Mouse (Mus musculus) testis, postnatal 14 days (tissue): ENCODE results near the gene Pcgf1.

Experiments
- DNase-seq: peaks from one replicate; pipeline ENCODE4 v3.0.0; 2021; ENCODE audit warnings: low spot score

Pcgf1 gene

GRCm38 (mm10) chr6:83077630-83078323 is at the start of gene Pcgf1:
Pcgf1 (plus strand) TSS chr6:83077869.
- DNase-seq = no peak

DNA sequence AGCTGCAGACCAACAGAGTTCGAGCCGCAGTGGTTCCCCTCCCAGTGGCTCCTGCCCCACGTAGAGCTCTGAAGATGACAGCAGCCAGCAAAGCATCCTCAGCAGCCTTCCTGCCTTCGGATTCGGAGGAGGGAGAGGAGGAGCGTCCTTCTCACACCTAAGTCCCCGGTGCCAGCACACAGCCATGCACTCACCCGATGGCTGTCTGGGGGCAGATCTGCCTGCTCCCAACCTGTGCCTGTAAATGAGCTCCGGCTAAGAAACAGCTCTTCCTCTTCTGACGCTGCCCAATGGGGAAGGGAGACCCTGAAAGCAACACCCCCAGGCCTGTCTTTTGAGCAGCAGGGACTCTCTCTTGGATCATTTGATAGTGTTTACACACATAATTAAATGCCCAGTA is 47.9 kb upstream of the Pcgf1 start:
- DNase-seq = no peak

DNA sequence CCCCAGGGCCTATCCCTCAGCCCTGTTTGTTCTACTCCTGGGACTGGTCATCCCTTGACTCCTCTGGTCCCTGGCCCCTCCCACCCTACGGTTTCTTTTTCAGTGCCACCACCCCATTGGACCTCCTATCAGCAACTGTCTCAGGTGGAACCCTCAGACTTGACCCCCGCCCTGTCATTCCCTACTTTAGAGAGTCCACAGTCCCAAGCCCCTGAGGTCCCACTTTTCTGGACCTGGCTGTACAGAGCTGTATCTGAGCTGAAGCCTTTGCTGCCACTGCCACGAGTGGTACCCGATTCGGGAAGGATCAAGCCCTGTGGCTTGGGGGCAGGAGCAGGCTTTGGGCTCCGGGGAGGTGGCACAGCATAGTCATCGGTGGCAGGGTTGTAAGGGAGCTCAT is 46.6 kb upstream of the Pcgf1 start:
- DNase-seq = no peak

DNA sequence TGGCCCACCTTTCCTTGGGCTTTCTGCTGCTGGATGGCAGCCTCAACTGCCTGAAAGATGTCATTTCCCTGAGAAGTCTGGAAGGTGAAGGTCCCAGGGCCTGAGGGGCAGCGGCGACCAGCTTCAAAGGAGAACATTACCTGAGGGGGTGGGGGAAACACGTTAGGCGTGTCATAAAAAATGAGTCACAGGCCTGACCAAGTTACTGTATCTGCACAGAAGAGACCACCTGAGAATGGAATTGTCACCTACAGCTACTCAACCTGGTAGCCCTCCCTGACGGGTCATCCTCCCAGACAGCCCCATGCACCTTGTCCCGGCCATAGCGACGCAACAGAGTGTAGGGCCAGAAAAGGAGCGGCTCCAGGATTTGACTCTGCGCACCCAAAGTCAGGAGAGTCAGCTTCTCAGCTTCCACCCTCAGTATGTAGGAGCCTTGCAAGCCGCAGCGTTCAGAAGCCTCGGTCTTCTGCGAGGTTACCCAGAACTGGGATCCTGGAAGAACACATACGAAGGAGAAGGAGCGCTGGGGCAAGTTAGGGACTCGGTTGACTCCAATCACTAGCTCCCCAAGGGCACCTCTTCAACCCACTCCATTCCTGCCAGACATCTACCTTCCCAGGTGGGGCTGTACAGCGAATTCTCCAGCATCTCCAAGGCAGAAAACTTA is 45.6 kb upstream of the Pcgf1 start:
- DNase-seq = no peak

GRCm38 (mm10) chr6:83032769-83033191 is 44.9 kb upstream of the Pcgf1 start:
- DNase-seq = no peak

DNA sequence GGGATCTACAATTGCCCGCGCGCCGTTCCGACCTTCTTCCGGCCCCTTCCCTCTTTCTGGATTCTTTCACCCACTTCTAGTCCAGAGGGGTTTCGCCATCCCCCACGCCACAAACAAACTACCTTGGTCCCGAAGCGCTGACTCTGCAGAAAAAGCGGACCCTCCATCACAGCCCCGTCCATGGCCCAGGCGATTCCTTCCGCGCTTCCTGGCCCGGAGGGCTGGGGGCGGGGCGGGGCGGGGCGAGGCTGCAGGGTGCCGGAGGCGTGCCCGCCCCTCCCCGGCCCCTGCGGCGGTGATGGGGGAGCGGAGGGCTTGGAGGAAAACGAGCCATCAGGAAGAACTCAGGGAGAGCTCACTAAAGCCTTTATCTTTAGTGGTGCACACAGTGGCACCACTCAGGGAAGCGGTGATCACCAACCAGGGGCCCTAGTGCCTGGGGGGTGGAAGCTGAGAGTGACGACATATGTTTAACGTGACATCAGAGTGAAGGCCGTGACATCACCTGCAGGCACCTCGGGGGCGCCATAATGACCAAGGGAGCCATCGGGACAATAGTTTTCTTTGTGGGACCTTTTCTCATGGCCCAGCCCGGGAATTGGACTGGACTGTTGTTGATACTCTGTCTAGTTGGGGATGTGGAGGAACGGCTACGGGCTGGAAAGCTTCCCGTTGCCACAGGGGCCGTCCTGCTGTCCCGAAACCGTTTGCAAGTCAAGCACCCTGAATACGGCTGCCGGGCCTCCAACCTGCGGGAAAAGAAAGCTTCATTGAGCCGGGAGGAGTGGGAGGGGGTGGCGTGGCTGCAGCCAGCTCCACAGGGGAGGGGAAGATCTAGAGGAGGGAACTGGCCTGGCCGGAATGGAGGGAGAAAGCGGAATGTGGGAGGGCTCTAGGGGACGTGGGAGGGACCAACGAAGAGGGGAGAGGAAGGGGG is 44.2 kb upstream of the Pcgf1 start, which contains the start of the genes Dok1 and Loxl3:
Dok1 (minus strand) TSS at position 223 of the 937 bp plus-strand sequence.
Loxl3 (plus strand) TSS at position 925 of the 937 bp plus-strand sequence.
- DNase-seq = peak; percentile 74

DNA sequence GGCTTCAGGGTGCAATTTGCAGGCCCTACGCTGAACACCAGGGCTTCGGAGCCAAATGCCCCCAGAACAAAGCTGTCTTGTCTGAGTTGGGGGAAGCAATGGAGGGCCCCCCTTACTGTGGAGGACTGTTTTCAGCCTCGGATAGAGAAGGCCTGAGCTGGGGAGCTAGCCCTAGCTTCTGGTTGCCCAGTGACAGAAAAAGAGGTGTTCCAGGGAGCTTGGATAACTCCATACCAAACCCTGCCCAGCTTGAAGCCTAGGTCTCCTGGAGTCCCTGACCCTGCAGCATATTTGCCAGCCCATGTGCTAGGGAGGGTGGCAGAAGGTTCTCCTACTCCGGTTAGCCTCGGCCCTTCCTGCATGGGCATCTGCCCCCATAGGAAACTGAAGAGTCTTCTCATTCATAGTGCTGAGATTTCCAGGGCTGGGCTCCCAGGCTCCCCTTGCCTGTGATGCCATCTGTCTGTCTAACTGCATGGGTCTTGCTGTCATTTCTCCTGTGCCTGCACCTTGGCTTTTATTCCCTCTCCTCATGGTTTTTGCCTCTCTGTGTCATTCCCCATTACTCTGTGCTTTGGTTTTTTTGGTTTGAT is 43.1 kb upstream of the Pcgf1 start:
- DNase-seq = no peak

GRCm38 (mm10) chr6:83037188-83037587 is 40.5 kb upstream of the Pcgf1 start:
- DNase-seq = no peak

- peak; percentile 86 for DNase-seq
Measured at GRCm38 (mm10) chr6:83038496-83039012, 39.1 kb upstream of the Pcgf1 start.

DNA sequence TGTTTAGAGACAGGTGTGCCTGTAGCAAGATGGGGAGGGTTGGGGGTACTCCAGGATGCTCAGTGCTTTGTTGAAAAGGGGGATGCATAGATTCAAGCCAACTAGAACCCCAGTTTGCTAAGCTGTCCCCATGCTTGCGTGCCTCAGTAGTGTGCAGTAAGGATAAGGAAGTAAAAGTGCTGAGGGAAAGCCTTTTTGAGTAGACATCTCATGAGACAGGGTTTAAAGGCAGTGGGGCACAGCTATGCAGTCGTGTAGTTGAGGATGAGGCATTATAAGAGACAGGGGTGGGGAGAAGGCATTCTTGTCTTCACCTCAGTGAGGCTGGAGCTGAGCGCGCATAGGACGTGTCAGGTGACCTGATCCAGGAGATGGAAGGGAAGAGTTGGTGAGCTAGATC is 37.1 kb upstream of the Pcgf1 start:
- DNase-seq = no peak

DNA sequence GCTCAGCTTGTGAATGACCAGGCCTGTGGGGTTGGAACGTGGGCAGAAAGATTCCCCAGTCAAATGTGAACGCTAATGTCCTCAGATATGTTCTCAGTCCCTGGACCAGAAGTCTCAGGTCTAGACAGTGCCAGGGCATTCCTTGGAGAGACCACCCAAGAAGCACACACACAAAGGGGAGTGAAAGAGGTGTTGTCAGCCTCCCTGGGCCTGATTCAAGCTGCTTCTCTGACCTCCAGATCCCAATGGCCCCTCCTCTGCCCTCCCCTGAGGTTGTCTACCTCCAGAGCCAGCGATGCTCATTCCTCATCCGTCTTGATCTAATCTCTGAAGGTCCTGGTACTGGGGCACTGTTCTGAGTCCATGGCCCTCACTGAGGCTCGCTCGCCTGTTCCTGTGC is 34.1 kb upstream of the Pcgf1 start:
- DNase-seq = no peak

DNA sequence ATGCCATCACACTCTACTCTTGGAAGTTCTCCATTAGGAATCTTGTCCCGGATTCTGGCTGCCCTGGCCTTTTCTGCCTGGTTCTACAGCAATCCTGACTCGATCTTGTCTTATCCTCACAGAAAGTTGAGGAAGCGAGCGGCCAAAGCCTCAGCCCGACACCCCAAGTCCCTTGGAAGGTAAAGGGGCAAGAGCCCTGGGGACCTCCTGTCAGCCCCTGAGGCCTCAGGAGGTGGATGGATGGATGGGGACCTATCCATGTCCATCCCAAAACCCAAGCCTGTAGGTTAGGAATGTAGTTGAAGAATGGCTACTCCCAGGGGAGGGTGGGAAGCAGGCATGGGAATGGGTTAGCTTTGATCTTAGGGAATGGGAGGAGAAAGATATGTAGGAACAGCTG is 33.7 kb upstream of the Pcgf1 start:
- no peak for DNase-seq

- DNase-seq = no peak
Measured at GRCm38 (mm10) chr6:83044742-83045141, 32.9 kb upstream of the Pcgf1 start.

DNA sequence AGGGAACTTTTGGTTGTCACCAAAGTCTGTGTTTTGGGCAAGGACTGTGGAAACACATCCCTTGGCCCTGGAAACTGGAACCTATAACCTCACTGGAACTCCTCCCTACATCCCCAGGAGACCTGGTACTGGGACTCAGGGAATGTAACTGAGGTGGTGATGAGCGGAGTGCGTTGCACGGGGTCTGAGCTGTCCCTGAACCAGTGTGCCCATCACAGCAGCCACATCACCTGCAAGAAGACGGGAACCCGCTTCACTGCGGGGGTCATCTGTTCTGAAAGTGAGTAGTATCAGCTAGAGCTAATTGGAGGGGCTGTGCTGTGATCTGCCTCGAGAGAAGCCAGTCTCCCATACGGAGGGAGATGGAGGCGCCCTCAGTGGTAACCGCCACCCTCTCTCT is 28.3 kb upstream of the Pcgf1 start:
- DNase-seq = no peak

- no peak for DNase-seq
Measured at GRCm38 (mm10) chr6:83053136-83053960, 24.3 kb upstream of the Pcgf1 start.

GRCm38 (mm10) chr6:83054074-83054851 is 23.4 kb upstream of the Pcgf1 start, which contains the start of gene Aup1:
Aup1 (plus strand) TSS chr6:83054521.
- peak; percentile 97 for DNase-seq

- peak; percentile 63 for DNase-seq
Measured at GRCm38 (mm10) chr6:83054871-83055431, 22.7 kb upstream of the Pcgf1 start, which contains the start of gene Htra2. Htra2 (minus strand) TSS chr6:83055273.

DNA sequence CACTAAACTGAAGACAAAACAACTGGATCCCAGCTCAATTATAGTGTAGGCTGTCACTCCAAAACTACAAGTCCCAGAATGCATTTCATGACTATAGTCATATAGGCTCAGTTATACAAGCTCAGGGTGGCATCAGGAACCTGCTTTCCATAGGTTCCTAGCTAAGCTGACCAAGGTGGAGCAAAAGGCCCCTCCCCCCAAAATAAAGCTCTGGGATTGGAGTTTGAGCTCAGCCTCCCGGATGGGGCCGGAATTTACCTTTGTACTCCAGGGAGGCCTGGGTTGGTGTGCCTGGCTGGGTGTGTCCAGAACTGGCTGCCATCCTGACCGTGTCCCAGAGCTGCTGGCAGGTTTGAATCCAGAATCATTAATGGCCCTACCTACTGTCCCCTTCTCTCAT is 19.9 kb upstream of the Pcgf1 start, which contains the start of gene Dqx1:
Dqx1 (plus strand) TSS at position 55 of the 400 bp plus-strand sequence.
- no peak for DNase-seq

- DNase-seq = no peak
Measured at GRCm38 (mm10) chr6:83058725-83059124, 18.9 kb upstream of the Pcgf1 start.

GRCm38 (mm10) chr6:83065995-83066394 is 11.7 kb upstream of the Pcgf1 start:
- no peak for DNase-seq
